Mouse (Mus musculus): ENCODE measurements around the gene Ifitm1.

DNA sequence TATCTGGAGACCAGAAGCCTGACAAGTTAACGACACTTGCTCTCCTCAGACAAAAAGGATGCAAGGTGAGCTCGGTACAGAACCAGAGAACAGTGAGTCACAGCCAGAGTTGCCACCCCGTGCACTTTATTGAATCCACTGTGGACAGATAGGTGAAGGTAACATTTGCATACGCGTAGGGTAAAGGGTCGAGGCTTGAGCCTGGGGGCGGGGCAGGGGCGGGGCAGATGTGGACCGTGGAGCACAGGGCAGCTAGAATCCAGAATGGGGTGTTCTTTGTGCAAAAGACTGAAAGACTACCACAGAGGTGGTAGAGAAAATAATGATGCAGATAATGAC is 12.3 kb upstream of the Ifitm1 start:
- no peak for TF ChIP-seq CTCF (IDR thresholded peaks at IDR 0.05; ENCODE audit: borderline replicate concordance, insufficient read depth, low read length)
- no peak; the same call in 1 of the 2 replicates for TF ChIP-seq POLR2A (IDR thresholded peaks at IDR 0.05; ENCODE audit: low read depth, low read length)

Data from embryonic fibroblast, embryonic 13.5 days (primary cell).